Mouse (Mus musculus) C2C12 (cell line): Measurements from ENCODE around the gene Slc30a2.
"Not testable (repeated sequence)": the region's sequence is repeated elsewhere in the genome, so short reads cannot be mapped to it uniquely, and the experiment has no call there.

Experiments
- CEBPB ChIP-seq: IDR thresholded peaks from one replicate; pipeline ENCODE4 v1.6.1; 2011; ENCODE audit warnings: low read depth, mild to moderate bottlenecking, control low read depth, moderate library complexity
- CTCF ChIP-seq: IDR thresholded peaks from one replicate; pipeline ENCODE4 v1.5.1; 2011; ENCODE audit not compliant: control insufficient read depth, insufficient read depth, insufficient read length
- MAX ChIP-seq: IDR thresholded peaks from one replicate; pipeline ENCODE4 v1.6.1; 2011; ENCODE audit warnings: mild to moderate bottlenecking, control low read depth
- MYOD1 ChIP-seq: IDR thresholded peaks from one replicate; pipeline ENCODE4 v1.6.1; 2011; ENCODE audit warnings: low read depth; ENCODE audit not compliant: control insufficient read depth, insufficient read length
- MYOG ChIP-seq: IDR thresholded peaks from one replicate; pipeline ENCODE4 v1.6.1; 2011; ENCODE audit not compliant: control insufficient read depth, insufficient read length; ENCODE audit errors: extremely low read depth
- USF1 ChIP-seq: IDR thresholded peaks from one replicate; pipeline ENCODE4 v1.6.1; 2011; ENCODE audit warnings: low read depth, mild to moderate bottlenecking, control low read depth, moderate library complexity

DNA sequence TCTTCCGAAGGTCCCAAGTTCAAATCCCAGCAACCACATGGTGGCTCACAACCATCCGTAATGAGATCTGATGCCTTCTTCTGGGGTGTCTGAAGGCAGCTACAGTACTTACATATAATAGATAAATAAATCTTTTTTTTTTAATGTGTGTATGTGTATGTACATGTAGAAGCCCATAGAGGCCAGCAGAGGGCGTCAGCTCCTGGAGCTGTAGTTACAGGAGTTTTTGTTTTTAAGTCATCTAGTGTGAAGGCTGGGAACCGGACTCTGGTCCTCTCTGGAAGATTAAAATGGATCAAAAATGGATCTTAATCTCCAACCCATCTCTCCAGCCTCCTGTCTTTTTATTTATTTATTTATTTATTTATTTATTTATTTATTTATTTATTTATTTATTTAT, 46.9 kb upstream of the Slc30a2 start:
- TF ChIP-seq CEBPB, CTCF, MAX, MYOD1, USF1, MYOG: not testable (repeated sequence)
